ENCODE assay signal across 18 mouse cellular contexts in genomic region chr16:17502681-17503080, GRCm38 (mm10). TPM values are rescaled to one million over a fixed set of nuclear protein-coding genes. Genes with fewer than 3 reads are reported as not detected.
"Had no signal": no experiment of that assay in that cellular context is flagged by ENCODE, and none has a peak within 500 bp of the region (broad histone marks: within the 10 kb centered on the region; RNA-seq: fewer than 3 reads in every experiment).

No protein-coding gene starts in this region.

- H3K27ac ChIP-seq: midbrain, embryonic 10.5 days; midbrain, embryonic 12.5 days; neural tube, embryonic 12.5 days; stomach, embryonic 15.5 days; stomach, postnatal 0 days had no signal

- H3K9me3 ChIP-seq: midbrain, embryonic 10.5 days; midbrain, embryonic 12.5 days; neural tube, embryonic 12.5 days; stomach, embryonic 15.5 days had no signal

- DNase-seq: lung, adult 18-20 months; lung, embryonic 14.5 days; lung, postnatal 10 days; lung, postnatal 4 days; midbrain, embryonic 14.5 days; right cerebral cortex, postnatal 14 days; thymus, adult 2 months; thymus, postnatal 25 days; thymus, postnatal 4 days had no signal

- H3K4me1 ChIP-seq: stomach, embryonic 15.5 days had no signal

- H3K36me3 ChIP-seq: midbrain, embryonic 10.5 days; midbrain, embryonic 12.5 days; neural tube, embryonic 12.5 days; stomach, embryonic 15.5 days had no signal

- H3K4me3 ChIP-seq: midbrain, embryonic 10.5 days; midbrain, embryonic 12.5 days; myocyte; neural tube, embryonic 12.5 days; stomach, embryonic 15.5 days had no signal

- H3K27me3 ChIP-seq: neural tube, embryonic 12.5 days; stomach, embryonic 15.5 days had no signal

RNA-seq across cellular contexts. Expression of gene Aifm3, which starts 13.3 kb away (rescaled TPM):
- total RNA-seq: megakaryocyte, adult 5-6 weeks; neutrophil, adult 5-6 weeks had no signal

RNA-seq across cellular contexts. Expression of gene Lrrc74b, which starts 58.4 kb away (rescaled TPM):
- total RNA-seq: megakaryocyte, adult 5-6 weeks; neutrophil, adult 5-6 weeks had no signal
- polyA plus RNA-seq: spleen, adult 2 months had no signal
